Mouse (Mus musculus): ENCODE measurements around the gene Slc37a4.
"Not testable (repeated sequence)": the region's sequence is repeated elsewhere in the genome, so short reads cannot be mapped to it uniquely, and the experiment has no call there.

Slc37a4 gene

GRCm38 (mm10) chr9:44396684-44397411, at the start of gene Slc37a4:
Gene Slc37a4 (plus strand): TSS chr9:44396852.
- DNase-seq (ENCODE audit: low read depth, low spot score), result peak; percentile 89

GRCm38 (mm10) chr9:44347166-44347565, 49.5 kb upstream of the Slc37a4 start:
- DNase-seq (ENCODE audit: low read depth, low spot score), result no peak

GRCm38 (mm10) chr9:44347621-44348020, 49.0 kb upstream of the Slc37a4 start:
- DNase-seq (ENCODE audit: low read depth, low spot score), result no peak

GRCm38 (mm10) chr9:44348546-44348945, 48.1 kb upstream of the Slc37a4 start:
- DNase-seq (ENCODE audit: low read depth, low spot score), result no peak

GRCm38 (mm10) chr9:44351396-44351795, 45.3 kb upstream of the Slc37a4 start:
- no peak for DNase-seq (ENCODE audit: low read depth, low spot score)

GRCm38 (mm10) chr9:44352337-44352736, 44.3 kb upstream of the Slc37a4 start:
- no peak for DNase-seq (ENCODE audit: low read depth, low spot score)

- DNase-seq (ENCODE audit: low read depth, low spot score), result no peak
Measured at GRCm38 (mm10) chr9:44353142-44353541, 43.5 kb upstream of the Slc37a4 start.

GRCm38 (mm10) chr9:44357207-44357606, 39.4 kb upstream of the Slc37a4 start:
- DNase-seq (ENCODE audit: low read depth, low spot score), result no peak

GRCm38 (mm10) chr9:44361190-44361917, 35.3 kb upstream of the Slc37a4 start, which contains the start of gene Vps11:
Gene Vps11 (minus strand): TSS chr9:44361670.
- peak; percentile 91 for DNase-seq (ENCODE audit: low read depth, low spot score)

GRCm38 (mm10) chr9:44361931-44362330, 34.7 kb upstream of the Slc37a4 start:
- DNase-seq (ENCODE audit: low read depth, low spot score), result not testable (repeated sequence)

- no peak for DNase-seq (ENCODE audit: low read depth, low spot score)
Measured at GRCm38 (mm10) chr9:44364480-44364879, 32.2 kb upstream of the Slc37a4 start.

- DNase-seq (ENCODE audit: low read depth, low spot score), result no peak
Measured at GRCm38 (mm10) chr9:44373386-44373785, 23.3 kb upstream of the Slc37a4 start.

GRCm38 (mm10) chr9:44376141-44376540, 20.5 kb upstream of the Slc37a4 start:
- no peak for DNase-seq (ENCODE audit: low read depth, low spot score)

GRCm38 (mm10) chr9:44377335-44377734, 19.3 kb upstream of the Slc37a4 start:
- not testable (repeated sequence) for DNase-seq (ENCODE audit: low read depth, low spot score)

- DNase-seq (ENCODE audit: low read depth, low spot score), result no peak
Measured at GRCm38 (mm10) chr9:44378153-44378730, 18.4 kb upstream of the Slc37a4 start.

- DNase-seq (ENCODE audit: low read depth, low spot score), result peak; percentile 92
Measured at GRCm38 (mm10) chr9:44379054-44379834, 17.4 kb upstream of the Slc37a4 start, which contains the start of gene Hyou1. Gene Hyou1 (plus strand): TSS chr9:44379490.

GRCm38 (mm10) chr9:44379862-44380261, 16.8 kb upstream of the Slc37a4 start:
- DNase-seq (ENCODE audit: low read depth, low spot score), result no peak

GRCm38 (mm10) chr9:44384596-44384995, 12.1 kb upstream of the Slc37a4 start:
- DNase-seq (ENCODE audit: low read depth, low spot score), result no peak

GRCm38 (mm10) chr9:44387221-44387620, 9.4 kb upstream of the Slc37a4 start:
- no peak for DNase-seq (ENCODE audit: low read depth, low spot score)

GRCm38 (mm10) chr9:44389273-44389672, 7.4 kb upstream of the Slc37a4 start:
- DNase-seq (ENCODE audit: low read depth, low spot score), result no peak

GRCm38 (mm10) chr9:44391466-44391865, 5.2 kb upstream of the Slc37a4 start:
- no peak for DNase-seq (ENCODE audit: low read depth, low spot score)

- no peak for DNase-seq (ENCODE audit: low read depth, low spot score)
Measured at GRCm38 (mm10) chr9:44398087-44398486, 1.4 kb downstream of the Slc37a4 start.

All from brain, embryonic 18.5 days (tissue).